Mouse (Mus musculus): Measurements from ENCODE around the gene Nedd4.
"Not testable (repeated sequence)": the region's sequence is repeated elsewhere in the genome, so short reads cannot be mapped to it uniquely, and the experiment has no call there.

Gene Nedd4

DNA sequence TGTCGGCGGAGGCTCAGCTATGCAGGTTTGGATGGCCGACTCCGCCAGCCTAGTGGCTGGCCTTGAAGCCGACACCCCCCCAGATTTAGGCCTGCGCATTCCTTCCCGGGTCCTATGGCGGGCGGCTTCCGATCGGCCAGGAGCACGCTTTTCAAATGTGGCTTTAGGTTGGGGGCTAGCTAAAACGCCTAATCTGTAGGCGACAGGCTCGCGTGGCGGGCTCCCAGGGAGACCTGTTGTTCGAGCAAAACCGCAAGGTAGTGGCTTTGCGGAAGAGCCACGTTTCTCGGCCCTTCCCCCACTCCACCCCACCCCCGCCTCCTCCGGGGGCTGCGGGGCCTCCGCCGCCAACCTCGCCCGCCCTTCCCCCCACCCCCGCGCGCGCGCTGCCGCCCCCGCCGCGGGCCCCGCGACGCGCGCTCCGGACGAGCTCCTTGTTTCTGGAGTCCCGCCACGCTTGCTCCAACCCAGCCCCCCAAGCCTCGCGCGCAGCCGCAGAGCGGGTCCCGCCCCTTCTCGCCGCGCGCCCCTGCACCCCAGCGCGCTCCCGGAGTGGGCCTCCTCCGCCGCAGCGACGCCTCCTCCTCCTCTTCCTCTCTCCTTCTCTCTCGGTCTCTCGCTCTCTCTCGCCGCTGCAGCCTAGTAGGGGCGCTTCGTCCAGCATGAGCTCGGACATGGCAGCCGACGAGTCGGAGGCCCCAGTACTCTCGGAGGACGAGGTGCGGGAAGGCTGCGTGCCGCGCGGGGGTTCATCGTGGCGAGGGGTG is at the start of gene Nedd4:
Gene Nedd4 (plus strand): TSS at position 452 of the 767 bp plus-strand sequence.
- DNase-seq (ENCODE audit: low read depth, low spot score): peak; percentile 73

DNA sequence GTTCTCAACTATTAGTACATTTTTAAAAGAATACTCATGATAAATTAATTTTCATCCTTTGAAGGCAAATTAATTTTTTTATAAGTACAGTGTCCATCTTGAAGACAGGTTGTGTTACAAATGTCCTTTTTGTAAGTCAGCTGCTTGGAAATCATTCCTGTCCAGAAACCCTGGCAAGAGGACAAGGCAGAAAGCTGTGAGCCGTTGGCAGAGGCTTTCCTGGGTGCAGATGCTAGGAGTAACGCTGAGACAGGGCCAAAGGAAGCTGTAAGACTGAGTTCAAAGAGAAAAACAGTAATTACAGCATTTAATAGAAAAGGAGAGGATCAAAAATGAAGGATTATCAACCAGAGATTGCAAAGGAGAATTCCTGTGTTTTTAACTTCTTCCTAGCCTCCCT is 48.3 kb upstream of the Nedd4 start:
- DNase-seq (ENCODE audit: low read depth, low spot score): no peak

DNA sequence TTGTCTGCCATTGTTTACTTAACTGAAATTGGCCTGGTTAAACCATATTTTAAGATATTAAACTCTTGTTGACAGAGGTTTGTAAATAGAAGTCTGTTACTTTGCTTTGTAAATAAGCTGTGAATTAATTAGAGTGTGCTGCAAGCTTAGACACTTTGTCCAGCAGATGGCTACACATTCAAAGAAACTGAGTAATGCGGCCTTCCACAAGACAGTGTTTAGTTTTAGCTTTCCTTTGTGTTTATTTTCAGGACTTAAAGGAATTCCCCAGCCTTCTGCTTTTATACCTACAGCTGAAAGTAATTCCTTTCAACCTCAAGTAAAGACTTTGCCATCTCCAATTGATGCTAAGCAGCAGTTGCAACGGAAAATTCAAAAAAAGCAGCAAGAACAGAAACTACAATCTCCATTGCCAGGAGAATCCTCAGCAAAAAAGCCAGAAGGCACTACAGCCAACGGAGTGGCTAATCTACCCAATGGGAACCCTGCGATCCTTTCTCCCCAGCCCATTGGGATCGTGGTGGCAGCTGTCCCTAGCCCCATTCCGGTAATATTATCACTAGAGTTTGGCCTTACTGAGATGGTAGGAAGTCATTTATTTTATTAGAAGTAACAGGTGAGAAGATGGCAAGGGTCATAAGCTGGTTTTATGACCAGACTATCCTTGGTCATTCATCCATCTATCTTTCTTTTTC is 47.2 kb upstream of the Nedd4 start:
- DNase-seq (ENCODE audit: low read depth, low spot score): no peak

DNA sequence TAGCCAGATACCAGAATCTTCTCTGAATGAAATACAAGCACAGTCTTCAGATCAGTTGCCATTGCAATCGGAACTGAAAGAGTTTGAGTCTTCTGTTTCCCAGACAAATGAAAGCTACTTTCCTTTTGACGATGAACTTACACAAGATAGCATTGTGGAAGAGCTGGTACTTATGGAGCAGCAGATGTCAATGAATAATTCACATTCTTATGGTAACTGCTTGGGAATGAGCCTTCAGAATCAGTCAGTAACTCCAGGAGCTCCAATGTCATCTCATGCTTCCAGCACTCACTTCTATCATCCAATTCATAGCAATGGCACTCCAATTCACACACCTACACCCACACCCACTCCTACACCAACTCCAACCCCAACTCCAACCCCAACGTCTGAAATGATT is 44.1 kb upstream of the Nedd4 start:
- DNase-seq (ENCODE audit: low read depth, low spot score): no peak

DNA sequence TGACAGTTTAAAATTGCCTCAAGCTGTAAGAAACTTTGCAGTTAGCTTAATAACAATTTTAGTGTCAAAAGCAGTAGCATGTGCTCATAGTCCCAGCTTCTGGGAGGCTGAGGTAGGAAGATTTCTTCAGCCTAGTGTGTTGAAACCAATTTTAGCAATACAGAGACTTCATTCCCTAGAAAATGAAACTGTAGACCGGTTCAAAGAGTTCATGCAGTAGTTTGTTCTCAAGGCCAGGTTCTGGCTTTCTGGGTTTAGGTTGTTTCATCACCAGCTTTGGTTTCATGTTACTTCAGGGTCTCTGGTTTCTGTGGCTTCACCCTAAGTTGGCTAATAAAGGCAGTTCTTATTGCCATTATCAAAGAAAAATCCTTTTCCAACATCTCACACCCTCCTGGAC is 38.5 kb upstream of the Nedd4 start:
- DNase-seq (ENCODE audit: low read depth, low spot score): no peak

DNA sequence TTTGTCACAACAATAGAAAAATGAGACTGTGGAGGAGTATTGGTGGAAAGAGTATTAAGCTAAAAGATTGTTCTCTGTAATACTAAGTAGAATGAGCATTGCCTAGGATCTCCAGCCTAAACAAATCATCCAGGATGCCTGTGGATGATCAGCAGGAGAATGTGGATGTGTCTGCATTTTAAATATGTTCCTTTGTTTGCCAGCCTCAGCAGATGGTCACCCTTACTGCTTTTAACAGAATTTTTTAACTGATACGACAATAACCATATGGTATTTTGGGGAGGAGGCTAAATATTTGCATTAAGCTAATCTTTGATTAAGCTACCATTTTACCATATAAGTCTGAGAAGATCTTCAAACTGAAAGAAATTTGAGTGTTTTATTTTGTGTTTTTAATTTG is 34.5 kb upstream of the Nedd4 start:
- DNase-seq (ENCODE audit: low read depth, low spot score): no peak

DNA sequence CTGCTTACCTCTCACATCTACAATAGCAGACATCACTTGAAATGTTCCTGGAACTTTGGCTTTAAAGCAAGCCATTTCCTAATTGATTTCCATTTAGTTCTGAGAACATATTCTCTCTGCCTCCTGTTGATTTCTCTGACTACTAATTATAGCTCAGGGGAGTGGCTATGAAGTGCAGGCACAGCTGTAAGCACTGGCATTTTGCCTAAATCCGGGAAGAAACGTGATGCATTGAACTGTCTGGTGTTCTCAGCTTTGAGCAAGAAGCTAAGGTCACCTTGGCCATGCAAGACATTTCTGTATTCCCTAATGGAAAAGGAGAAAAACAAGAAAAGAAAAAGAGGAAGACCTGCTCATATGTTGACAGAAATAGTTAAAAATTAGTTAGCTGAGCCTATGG is 33.6 kb upstream of the Nedd4 start:
- DNase-seq (ENCODE audit: low read depth, low spot score): no peak

DNA sequence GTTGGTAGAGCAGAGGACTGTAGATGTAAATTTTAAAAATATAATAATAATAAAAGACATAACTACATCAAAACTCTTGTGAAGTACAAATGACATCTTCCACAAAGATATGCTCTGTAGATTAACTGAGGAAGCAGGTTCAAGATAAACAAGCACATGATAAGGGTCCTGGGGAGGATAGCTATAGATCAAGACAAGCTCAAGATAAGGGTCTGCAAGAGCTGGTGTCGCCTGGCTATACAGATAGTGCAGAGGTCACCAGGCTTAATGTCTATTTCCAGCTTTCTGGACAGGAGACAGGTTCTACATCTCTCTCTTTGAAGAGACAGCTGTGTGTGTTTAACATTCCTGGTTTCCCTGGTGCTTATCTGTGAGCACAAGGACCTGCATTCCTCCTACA is 29.9 kb upstream of the Nedd4 start:
- DNase-seq (ENCODE audit: low read depth, low spot score): no peak

DNA sequence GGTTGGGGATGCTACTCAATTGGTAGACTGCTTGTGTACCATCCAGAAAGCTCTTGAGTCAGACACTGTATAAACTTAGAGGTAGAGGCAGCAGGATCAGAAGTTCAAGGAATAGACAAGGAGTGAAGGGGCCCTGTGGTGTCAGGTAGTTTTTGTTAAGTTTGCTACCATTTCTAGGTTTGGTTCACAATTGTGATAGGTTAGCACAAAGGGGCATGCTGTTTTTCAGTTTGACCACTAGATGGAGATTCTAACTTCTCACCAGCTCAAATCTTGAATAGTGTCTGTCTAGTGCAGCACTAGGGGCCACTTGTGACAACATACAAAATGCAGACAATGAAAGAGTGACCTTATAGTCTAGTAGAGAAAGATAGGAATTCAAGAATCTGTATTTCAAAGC is 27.0 kb upstream of the Nedd4 start:
- DNase-seq (ENCODE audit: low read depth, low spot score): no peak

DNA sequence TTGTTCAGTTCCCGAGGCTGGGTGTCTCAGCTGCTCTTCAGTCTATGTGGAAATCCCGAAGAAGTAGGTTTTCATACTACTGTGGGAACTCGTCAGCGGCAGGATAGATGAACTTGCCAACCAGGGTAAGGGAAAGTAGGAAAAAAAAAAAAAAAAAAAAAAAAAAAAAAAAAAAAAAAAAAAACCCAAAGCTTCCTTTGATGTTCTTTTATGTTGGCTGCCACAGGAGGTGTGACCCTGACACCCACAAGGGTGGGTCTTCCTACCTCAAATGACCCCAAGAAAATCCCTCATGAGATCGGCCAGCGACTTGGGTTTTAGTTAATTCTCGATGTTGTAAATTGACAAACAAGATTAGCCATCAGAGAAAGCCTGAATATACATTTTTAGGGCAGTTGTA is 25.6 kb upstream of the Nedd4 start:
- no peak for DNase-seq (ENCODE audit: low read depth, low spot score)

DNA sequence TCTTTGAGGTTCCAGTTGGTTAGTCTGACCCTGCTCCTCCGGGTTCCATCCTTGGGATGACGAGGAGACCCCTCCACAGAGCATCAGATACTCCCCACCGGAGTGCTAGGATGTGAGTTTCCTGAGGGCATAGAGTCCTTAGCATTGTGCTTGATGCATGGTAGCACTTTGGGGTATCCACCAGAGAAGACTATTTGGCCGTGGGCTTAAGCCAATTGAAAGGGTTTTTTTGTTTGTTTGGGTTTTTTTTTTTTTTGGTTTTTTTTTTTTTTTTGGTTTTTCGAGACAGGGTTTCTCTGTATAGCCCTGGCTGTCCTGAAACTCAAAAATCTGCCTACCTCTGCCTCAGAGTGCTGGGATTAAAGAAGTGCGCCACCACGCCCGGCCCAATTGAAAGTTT is 24.9 kb upstream of the Nedd4 start:
- DNase-seq (ENCODE audit: low read depth, low spot score): no peak

DNA sequence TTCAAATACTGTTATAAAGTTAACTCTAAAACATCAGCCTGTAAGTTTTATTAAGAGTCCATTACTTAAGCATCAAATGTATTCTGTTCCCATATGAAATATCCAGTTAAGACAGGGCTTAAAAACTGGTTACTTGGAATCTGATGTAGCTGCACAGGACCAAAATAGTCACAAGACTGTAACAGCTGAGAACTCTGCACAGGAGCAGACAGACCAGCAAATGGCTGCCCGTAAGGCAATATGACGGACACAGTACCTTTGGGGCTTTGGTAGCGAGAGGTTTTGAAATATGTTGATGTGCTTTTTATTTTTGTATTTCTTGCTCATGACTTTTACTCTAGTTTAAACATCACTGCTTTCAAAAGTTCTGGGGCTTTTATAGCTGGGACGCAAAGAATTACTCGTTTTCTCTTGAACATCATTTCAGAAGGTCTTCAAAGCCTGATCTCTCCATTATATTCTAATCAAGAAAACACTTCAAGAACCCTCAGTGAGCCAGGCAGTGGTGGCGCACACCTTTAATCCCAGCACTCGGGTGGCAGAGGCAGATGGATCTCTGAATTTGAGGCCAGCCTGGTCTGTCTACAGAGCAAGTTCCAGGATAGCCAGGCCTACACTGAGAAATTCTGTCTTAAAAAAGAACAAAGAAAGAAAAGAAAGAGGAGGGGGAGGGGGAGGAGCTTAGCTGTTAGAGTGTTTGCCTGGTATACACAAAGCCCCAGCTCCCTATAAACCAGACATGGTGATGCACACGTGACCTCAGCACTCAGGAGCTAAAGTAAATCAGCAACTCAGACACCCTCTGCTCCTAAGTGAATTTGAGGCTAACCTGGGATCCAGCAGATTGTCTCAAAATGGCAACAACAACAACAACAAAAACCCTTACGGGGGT is 22.9 kb upstream of the Nedd4 start:
- DNase-seq (ENCODE audit: low read depth, low spot score): no peak

DNA sequence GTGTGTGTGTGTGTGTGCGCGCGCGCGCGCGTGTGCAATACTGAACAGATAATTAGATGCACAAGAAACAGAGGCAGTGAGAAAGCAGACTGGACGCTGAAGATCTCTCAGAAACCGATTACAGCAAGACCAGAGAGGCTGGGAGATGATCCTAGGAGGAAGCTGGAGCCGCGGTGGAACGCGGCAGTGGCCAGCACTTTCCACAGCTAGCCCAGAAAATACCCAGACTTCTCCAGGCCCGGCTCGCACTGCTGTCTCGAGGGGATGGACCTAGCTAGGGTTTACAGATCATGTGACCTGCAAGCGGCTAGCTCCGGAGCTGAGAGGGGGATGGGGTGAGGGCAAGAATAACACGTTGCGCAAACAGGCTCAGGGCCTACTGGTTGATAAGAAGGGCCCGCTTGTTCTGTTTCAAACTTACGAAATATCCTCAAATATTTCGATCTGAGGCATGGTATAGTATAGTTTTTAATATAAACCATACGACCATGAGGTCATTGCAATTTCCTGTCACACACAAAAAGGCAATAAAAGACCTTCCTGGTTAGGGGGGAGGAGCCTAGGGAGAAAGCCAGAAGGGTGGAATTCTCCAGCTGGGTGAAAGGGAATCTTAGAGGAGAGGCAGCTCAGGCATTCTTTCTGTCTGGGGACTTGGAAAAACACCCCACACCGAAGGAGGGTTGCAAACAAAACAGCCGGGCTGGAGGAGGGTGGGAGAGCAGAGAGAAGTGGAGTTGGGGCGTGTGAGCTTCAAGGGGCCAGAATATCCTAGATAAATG is 22.1 kb upstream of the Nedd4 start:
- peak; percentile 78 for DNase-seq (ENCODE audit: low read depth, low spot score)

DNA sequence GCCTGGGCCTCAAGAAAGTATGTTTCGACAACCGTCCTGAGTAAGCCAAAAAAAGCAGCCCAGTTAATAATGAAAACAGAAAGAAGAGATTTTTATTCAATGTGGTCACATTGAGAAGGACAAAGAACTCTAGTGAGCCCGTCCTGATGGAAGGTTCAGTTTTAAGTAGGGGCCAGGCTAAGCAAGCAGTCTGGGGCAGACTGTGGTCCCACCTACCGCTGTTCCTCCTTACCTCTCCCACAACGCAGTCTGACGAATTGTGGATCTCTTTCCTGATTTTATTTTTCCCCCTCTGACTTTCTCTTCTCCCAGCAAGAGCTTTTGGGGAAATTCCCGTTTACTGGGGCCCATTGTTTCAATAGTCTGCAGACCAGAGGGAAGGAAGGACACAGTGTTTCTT is 21.5 kb upstream of the Nedd4 start:
- no peak for DNase-seq (ENCODE audit: low read depth, low spot score)

DNA sequence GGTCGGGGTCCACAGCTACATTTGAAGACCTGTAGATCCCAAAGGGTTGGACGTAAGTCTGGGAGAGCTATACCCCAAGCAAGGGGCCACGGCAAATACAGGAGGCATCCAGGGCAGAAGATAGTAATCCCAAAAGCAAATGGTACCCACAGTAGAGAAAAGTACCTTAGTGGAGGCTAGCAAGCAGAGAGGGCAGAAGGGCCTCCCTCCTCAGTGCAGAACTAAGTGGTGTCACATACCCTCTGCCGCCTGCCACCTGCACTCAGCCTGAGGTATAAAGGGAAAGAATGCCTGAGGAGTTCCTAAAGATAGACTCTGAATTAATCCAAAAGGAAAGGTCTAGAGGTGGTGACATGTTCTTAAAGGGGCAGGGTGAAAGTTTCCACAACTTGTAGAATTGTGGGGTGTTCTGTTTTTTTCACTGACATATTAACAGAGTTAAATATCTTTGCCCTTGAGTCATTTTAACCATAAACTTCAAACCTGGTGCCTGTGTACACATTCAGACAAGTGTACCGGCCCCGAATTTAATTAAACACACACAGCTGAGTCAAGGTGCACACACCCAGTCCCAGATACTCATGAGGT is 21.0 kb upstream of the Nedd4 start:
- no peak for DNase-seq (ENCODE audit: low read depth, low spot score)

DNA sequence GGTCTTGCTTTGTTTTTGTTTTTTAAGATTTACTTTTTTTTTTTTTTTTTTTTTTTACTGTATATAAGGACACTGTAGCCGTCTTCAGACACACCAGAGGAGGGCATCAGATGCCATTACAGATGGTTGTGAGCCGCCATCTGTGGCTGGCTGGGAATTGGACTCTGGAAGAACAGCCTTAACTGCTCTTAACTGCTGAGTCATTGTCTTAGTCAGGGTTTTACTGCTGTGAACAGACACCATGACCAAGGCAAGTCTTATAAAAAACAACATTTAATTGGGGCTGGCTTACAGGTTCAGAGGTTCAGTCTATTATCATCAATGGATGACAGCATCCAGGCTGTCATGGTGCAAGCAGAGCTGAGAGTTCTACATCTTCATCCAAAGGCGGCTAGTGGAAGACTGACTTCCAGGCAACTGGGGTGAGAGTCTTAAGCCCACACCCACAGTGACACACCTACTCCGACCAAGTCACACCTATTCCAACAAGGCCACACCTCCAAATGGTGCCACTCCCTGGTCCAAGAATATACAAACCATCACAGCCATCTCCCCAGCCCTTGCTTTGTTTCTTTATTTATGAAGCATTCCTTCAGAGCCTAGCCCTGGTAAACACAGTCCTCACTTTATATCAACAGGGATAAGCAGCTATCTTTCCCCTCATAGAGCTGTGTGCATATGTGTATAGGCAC is 19.2 kb upstream of the Nedd4 start:
- DNase-seq (ENCODE audit: low read depth, low spot score): not testable (repeated sequence)

DNA sequence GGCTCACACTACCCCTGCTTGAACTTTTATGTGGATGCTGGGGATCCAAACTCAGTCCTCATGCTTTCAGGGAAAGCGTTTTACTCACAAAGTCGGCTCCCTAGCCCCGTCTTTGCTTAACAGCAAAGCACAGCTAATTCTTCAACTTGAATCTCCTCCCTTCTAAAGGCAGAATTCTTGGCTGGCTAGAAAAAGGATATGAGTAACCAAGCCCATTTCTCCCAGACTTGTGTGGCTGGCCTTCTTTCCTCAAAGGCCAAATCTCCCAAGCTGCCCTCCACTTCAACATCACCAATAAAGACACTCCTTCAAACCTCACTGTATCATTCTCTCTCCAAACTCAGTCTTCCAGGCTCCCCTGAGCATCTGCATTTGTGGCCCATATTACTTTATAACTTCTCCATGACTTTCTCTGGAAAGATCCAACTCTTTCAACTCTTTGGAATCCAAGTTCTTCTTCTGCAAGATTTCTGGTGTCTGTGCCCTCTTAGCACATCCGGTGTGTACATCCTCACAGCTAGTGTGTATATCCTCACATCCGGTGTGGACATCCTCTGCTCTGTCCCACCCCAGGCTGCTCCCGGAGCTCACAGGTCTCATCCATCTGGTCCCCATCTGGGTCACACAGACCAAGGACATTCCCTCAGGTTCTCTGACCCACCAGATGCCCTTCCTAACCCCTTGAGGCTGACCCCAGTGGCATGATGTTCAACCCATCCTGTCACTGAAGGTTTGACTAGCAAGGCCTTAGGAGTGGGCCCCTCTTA is 18.3 kb upstream of the Nedd4 start:
- DNase-seq (ENCODE audit: low read depth, low spot score): no peak

DNA sequence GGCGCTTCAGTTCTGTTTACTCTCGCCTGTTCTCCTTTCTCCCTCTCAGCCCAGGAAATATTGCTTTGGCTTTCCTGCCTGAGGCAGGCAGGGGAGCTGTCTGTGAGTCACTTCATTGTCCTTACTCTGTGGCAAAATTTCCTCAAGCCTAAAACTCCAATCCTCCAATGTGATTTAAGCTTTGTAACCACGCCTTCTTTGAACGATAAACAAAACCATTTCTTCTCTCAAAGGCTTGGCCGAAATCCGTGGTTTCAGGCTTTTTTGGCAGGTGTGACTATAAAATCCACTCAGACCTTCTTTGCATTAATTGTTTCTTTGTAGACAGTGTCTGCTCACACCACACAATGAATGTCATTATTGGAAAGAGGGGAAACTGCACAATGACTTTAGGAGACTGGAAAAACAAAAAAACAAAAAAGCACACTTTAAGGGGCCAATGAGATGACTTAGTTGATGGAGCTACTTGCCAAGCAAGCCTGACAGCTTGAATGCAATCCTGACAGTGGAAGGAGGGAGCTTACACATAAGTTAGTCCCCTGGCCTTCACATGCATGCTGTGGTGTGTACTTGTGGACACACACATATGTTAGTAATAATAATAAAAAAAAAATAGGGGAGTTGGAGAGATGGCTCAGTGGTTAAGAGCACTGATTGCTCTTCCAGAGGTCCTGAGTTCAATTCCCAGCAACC is 17.6 kb upstream of the Nedd4 start:
- no peak for DNase-seq (ENCODE audit: low read depth, low spot score)

DNA sequence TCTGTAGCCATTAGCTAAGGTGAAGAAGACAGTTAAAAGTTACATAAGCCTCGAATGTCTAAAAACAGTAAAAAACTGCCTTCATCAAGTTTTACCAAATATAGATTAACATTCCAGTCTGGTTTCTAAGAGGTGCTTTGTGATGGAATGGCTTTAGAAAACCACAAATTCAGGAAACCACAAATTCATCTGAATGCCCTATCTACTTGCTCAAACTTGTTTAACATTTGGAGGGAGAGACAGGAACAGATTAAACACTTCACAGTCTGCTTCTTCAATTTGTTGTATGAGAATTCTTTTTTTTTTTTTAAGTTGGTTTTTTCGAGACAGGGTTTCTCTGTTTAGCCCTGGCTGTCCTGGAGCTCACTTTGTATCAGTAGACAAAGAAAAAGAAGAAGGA is 12.4 kb upstream of the Nedd4 start:
- no peak for DNase-seq (ENCODE audit: low read depth, low spot score)
